Mouse (Mus musculus): ENCODE measurements around the gene Trpm7.

Gene Trpm7

GRCm38 (mm10) chr2:126816644-126817347, 59.2 kb downstream of the Trpm7 start:
- DNase-seq (ENCODE audit: low spot score in 2 of 2), result no peak

GRCm38 (mm10) chr2:126815822-126816221, 60.2 kb downstream of the Trpm7 start:
- no peak for DNase-seq (ENCODE audit: low spot score in 2 of 2)

- DNase-seq (ENCODE audit: low spot score in 2 of 2), result no peak
These were observed 74.0 kb downstream of the Trpm7 start for GRCm38 (mm10) chr2:126801980-126802379.

- DNase-seq (ENCODE audit: low spot score in 2 of 2), result no peak
These were observed 77.6 kb downstream of the Trpm7 start for GRCm38 (mm10) chr2:126798455-126798854.

DNA sequence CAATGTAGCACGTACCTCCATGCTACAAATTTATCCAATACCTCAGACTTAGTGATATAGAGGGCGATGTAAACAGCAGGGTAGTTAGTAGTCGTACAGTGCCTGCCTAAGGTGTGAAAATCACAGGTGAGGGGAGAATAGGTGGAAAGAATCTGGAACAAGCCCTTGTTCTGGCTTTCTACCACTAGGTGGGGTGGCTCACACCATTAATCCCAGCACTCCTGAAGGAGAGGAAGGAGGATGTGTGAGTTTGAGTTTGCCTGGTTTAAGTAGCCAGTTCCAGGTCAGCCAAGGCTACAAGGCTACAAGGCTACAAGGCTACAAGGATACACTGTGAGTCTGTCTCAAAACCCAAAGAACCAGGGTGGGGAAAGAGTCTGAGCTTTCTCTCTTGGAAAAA, 80.3 kb downstream of the Trpm7 start:
- DNase-seq (ENCODE audit: low spot score in 2 of 2), result no peak

- DNase-seq (ENCODE audit: low spot score in 2 of 2), result no peak
These were observed 83.4 kb downstream of the Trpm7 start for GRCm38 (mm10) chr2:126792611-126793010.

DNA sequence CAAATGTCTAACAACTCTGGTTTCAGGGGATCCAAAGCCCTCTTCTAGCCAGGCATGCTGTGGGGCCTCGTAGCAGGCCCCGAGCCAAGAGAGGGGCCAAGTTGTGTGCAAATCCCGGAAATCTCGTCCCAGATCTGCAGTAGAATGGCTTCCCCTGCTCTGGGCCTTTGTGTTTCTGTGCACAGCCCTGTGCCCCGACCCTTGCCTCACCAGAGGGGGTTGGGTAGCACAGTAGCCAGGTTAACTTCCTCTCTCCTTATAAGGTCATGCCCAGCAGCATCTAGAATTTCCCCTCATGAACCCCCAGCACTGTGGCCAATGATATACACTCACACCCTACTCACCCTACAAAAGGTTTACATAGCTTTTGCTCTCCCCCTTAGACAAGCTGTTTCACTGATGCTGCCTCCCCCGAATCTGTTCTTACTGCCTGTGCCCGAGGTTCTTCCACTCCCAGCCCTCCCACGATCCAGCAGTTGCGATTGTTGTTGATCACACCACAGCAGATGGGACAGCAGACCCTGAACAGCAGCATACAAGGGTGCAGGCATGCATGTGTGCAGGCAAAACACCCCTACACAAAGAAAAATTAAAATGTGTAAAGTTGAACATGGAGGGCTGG, 88.2 kb downstream of the Trpm7 start:
- DNase-seq (ENCODE audit: low spot score in 2 of 2), result no peak

DNA sequence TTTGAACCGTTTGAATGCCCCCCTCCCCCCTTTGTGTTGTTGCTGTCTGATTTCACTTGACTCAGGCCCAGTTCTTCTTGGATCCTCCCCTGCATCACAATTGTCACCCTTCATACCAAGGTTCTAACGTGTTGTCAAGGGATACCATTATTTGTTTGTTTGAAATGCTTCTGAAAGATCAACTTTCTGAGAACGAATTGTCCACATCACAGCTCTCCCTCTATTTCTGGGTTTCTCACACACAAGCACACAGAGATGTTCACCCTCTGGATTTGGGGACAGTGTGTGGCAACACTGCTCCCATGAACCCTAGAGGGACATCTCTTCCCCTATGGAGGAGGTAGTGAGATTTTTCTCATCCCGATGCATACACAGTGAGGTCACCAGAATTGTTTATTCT, 92.7 kb downstream of the Trpm7 start, which contains the start of gene Usp50:
TSS of gene Usp50 (minus strand) at position 101 of the 400 bp plus-strand sequence.
- DNase-seq (ENCODE audit: low spot score in 2 of 2), result no peak

GRCm38 (mm10) chr2:126782433-126782832, 93.6 kb downstream of the Trpm7 start:
- peak in 1 of 2 experiments; percentile 25 for DNase-seq (ENCODE audit: low spot score in 2 of 2)

GRCm38 (mm10) chr2:126781478-126781877, 94.6 kb downstream of the Trpm7 start:
- DNase-seq (ENCODE audit: low spot score in 2 of 2), result no peak

DNA sequence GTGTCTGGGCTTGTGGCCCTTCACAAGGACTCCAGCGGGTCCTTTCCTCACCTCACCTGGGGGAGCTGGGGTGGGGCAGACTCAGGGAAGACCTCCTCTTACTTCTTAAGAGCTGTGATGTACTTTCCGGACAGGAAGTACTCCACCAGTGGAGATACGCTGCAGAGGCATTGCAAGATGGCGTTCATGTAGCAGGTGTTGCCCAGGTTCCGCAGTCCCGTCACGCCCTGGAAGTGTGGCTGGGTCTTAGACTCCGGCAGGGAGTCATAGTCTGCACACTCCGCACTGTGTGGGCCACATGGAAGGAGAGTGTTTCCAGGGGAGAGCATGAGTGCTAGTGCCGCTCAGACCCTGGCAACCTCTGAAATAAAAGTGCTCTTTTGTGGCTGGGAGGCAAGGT, 95.7 kb downstream of the Trpm7 start:
- DNase-seq (ENCODE audit: low spot score in 2 of 2), result no peak

GRCm38 (mm10) chr2:126778806-126779205, 97.2 kb downstream of the Trpm7 start:
- no peak for DNase-seq (ENCODE audit: low spot score in 2 of 2)

DNA sequence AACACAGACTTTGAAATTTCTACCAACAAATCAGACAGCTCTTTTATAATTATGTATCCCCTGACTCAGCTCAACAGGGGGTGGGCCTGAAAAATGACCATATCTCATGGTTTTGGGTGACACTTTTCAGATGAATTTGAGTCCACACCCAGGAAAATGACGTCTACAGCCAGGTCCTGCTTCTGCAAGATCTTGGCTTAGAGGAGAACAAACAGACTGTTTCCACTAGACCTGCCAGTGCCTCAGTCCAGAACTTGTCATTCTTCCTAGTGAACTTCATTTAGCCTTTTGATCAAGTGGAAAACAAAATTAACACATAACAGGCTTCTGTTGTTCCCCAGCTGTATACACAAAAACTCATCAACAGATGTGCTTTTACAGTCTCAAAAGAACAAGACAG, 99.6 kb downstream of the Trpm7 start:
- DNase-seq (ENCODE audit: low spot score in 2 of 2), result no peak

DNA sequence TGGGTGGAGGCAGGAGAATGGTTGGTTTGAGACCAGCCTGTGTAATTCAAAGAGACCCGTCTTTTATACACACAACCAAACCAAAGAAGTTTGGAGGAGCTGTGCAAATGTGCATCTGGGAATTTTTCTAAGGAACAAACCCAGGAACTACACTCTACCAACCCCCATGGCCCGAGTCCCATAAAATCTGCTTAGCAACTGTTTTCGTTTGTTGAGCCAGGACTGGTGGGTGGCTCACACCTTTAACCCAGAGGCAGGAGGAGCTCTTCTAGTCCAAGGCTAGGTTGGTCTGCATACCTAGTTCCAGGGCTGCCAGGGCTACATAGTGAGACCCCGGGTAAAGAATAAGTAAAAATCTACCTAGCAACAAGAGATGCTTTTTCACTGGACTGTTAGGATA, 100.1 kb downstream of the Trpm7 start:
- DNase-seq (ENCODE audit: low spot score in 2 of 2), result no peak

DNA sequence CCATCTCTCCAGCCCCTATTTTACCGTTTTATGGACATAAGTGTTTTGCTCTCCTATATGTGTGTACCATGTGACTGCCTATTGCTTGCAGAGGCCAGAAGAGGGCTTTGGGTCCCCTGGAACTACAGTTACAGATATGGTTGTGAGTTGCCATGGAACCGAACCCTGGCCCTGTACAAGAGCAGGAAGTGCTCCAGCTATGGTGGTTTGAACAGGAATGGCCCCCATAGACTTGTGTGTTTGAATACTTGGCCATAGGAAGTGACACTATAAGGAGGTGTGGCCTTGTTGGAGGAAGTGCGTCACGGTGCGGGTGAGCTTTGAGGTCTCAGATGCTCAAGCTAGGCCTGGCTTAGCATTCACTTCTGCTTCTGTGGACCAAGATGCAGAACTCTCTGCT, 103.8 kb downstream of the Trpm7 start:
- no peak for DNase-seq (ENCODE audit: low spot score in 2 of 2)

DNA sequence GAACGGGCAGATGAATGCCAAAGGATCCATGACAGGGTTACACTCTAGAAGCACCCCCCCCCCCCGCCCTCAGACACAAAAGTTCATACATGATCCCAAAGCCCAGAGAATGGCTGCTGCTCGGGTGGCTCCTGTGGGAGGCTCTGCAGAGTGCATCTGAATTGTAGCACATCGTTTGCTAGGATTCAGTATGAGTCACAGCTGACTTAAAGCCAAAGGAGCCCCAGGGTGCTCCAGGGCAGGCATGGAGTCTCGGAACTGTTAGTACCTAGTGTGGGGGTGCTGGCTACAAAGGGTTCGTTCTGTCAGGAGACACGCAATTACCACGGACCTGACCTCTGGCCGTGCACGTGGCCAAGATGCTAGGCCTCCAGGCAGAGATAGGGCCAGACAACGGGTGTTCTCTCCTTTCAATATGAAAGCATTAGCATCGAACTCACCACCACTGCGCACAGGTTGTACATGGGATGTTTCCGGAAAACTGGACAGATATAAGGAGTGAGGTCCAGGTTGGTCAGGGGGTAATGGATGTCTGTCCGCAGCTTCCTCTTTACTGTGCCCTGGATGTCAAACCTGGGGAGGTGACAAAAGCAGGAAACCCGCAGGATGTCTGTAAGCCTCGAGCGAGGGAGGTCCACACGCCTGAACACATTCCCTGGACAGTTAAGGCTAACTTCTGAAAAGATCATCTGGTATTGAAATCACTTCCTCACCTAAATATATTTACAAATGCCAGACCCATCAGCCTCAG, 106.4 kb downstream of the Trpm7 start:
- no peak for DNase-seq (ENCODE audit: low spot score in 2 of 2)

DNA sequence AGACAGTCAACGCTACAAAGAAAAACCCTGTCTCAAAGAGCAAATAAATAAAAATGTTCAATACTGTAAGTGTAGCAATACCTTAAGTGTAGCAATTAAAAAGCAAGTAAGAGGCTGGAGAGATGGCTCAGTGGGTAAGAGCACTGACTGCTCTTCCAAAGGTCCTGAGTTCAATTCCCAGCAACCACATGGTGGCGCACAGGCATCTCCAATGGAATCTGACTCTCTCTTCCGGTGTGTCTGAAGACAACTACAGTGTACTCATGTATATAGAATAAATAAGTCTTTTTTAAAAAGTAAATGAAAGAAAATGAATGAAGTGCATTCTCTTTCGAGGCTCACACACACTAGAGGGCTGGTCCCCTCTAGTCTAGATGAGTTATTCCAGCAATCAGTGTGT, 107.8 kb downstream of the Trpm7 start:
- DNase-seq (ENCODE audit: low spot score in 2 of 2), result no peak

DNA sequence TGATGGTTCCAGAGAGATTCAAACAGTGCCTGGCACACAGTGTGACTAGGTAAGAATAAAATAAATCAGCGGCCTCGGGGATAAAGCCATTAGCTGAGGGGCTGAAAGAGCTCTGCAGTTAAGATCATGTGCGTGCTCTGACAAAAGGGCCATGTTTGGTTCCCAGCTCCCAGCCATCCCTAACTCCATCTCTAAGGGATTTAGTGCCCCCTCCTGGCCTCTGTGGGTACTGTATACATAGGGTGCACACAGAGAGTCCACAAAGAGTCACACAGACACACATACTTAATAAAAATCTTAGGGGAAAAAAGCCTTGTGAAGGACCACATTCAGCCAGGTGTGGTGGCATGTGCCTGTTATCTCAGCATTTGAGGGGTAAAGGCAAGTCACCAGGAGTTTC, 108.4 kb downstream of the Trpm7 start:
- peak in 1 of 2 experiments; percentile 31 for DNase-seq (ENCODE audit: low spot score in 2 of 2)

- no peak for DNase-seq (ENCODE audit: low spot score in 2 of 2)
These were observed 110.0 kb downstream of the Trpm7 start for GRCm38 (mm10) chr2:126765867-126766582.

- no peak for DNase-seq (ENCODE audit: low spot score in 2 of 2)
These were observed 116.7 kb downstream of the Trpm7 start for GRCm38 (mm10) chr2:126759351-126759750.

GRCm38 (mm10) chr2:126755664-126756063, 120.4 kb downstream of the Trpm7 start:
- no peak for DNase-seq (ENCODE audit: low spot score in 2 of 2)

DNA sequence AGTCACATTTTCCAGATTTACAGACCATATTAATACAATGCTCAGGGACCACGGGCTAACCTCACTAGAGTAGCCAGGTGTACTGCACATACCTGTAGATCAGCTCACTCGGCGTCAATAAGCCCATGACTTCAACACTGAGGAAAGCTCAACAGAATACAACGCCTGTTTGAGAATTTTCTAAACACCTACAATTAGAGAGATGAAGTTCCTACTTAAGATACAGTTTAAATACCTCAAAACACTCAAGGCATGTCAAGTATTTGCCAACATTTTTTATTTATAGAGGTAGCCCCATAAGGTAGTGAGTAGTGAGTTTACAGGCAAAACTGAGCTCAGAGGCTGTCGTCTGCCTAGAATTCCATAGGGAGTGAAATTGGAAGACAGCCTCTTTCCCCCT, 132.6 kb downstream of the Trpm7 start:
- no peak for DNase-seq (ENCODE audit: low spot score in 2 of 2)

Data from spleen, postnatal 10 days (tissue).